Mouse (Mus musculus): Measurements from ENCODE around the gene Rho. TPM values are rescaled to one million over a fixed set of nuclear protein-coding genes. Genes with fewer than 3 reads are reported as not detected.

The Rho gene
- total RNA-seq, 2 experiments from 2014 or later: 0.41 to 0.48 TPM

- DNase-seq (ENCODE audit: low spot score in 2 of 2): peak; percentile 42 to 67
These were observed 16.9 kb upstream of the Rho start for GRCm38 (mm10) chr6:115914511-115915202.

- DNase-seq (ENCODE audit: low spot score in 2 of 2): no peak
These were observed 15.7 kb upstream of the Rho start for GRCm38 (mm10) chr6:115915601-115916445.

- no peak for DNase-seq (ENCODE audit: low spot score in 2 of 2)
These were observed 14.9 kb upstream of the Rho start for GRCm38 (mm10) chr6:115916611-115917010.

- DNase-seq (ENCODE audit: low spot score in 2 of 2): no peak
These were observed 12.9 kb upstream of the Rho start for GRCm38 (mm10) chr6:115918615-115919014.

- no peak for DNase-seq (ENCODE audit: low spot score in 2 of 2)
These were observed 11.7 kb upstream of the Rho start for GRCm38 (mm10) chr6:115919876-115920275.

- DNase-seq (ENCODE audit: low spot score in 2 of 2): no peak
These were observed 6.7 kb upstream of the Rho start for GRCm38 (mm10) chr6:115924829-115925228.

GRCm38 (mm10) chr6:115926416-115926815, 5.1 kb upstream of the Rho start:
- no peak for DNase-seq (ENCODE audit: low spot score in 2 of 2)

GRCm38 (mm10) chr6:115927292-115928242, 4.0 kb upstream of the Rho start:
- no peak for DNase-seq (ENCODE audit: low spot score in 2 of 2)

- no peak for DNase-seq (ENCODE audit: low spot score in 2 of 2)
These were observed 1.5 kb upstream of the Rho start for GRCm38 (mm10) chr6:115930018-115930417.

GRCm38 (mm10) chr6:115932391-115932790, 843 bp downstream of the Rho start:
- DNase-seq (ENCODE audit: low spot score in 2 of 2): no peak

GRCm38 (mm10) chr6:115935544-115935943, 4.0 kb downstream of the Rho start:
- DNase-seq (ENCODE audit: low spot score in 2 of 2): no peak

GRCm38 (mm10) chr6:115938011-115938410, 6.5 kb downstream of the Rho start:
- DNase-seq (ENCODE audit: low spot score in 2 of 2): no peak

GRCm38 (mm10) chr6:115938798-115939197, 7.2 kb downstream of the Rho start:
- no peak for DNase-seq (ENCODE audit: low spot score in 2 of 2)

GRCm38 (mm10) chr6:115940603-115941002, 9.1 kb downstream of the Rho start:
- DNase-seq (ENCODE audit: low spot score in 2 of 2): no peak

GRCm38 (mm10) chr6:115941128-115941527, 9.6 kb downstream of the Rho start:
- no peak for DNase-seq (ENCODE audit: low spot score in 2 of 2)

- DNase-seq (ENCODE audit: low spot score in 2 of 2): no peak
These were observed 12.2 kb downstream of the Rho start for GRCm38 (mm10) chr6:115943498-115944427.

GRCm38 (mm10) chr6:115944638-115945037, 13.1 kb downstream of the Rho start, which contains the start of gene H1foo:
TSS of gene H1foo (plus strand) at chr6:115944938.
- DNase-seq (ENCODE audit: low spot score in 2 of 2): no peak

- no peak for DNase-seq (ENCODE audit: low spot score in 2 of 2)
These were observed 14.1 kb downstream of the Rho start for GRCm38 (mm10) chr6:115945633-115946032.

- DNase-seq (ENCODE audit: low spot score in 2 of 2): no peak
These were observed 14.8 kb downstream of the Rho start for GRCm38 (mm10) chr6:115946389-115946788.

GRCm38 (mm10) chr6:115954506-115955074, 23.0 kb downstream of the Rho start:
- no peak for DNase-seq (ENCODE audit: low spot score in 2 of 2)

Data from layer of hippocampus, postnatal 14 days (tissue).